Mouse (Mus musculus) embryonic facial prominence, embryonic 14.5 days (tissue): Measurements from ENCODE around the gene Dnajc2. TPM values are rescaled to one million over a fixed set of nuclear protein-coding genes. Genes with fewer than 3 reads are reported as not detected.
"Not testable (repeated sequence)": the region's sequence is repeated elsewhere in the genome, so short reads cannot be mapped to it uniquely, and the experiment has no call there.

Experiments used
- ATAC-seq: fragments of 200-750 bp; cut with Nextera tagmentation; 2 replicates; pipeline ENCODE4 v1.8.0; 2017; ENCODE audit warnings: low read depth, moderate number of reproducible peaks, moderate TSS enrichment
- DNase-seq: peaks from one replicate; pipeline ENCODE4 v3.0.0-alpha.2; 2015; ENCODE audit warnings: low spot score
- H3K27ac ChIP-seq: fragments of 300-500 bp; sonication (generic); replicated peaks from 2 replicates; pipeline ENCODE4 v1.5.1; 2014; ENCODE audit warnings: low read depth, mild to moderate bottlenecking, low read length, moderate library complexity
- H3K27me3 ChIP-seq: fragments of 300-500 bp; sonication (generic); replicated peaks from 2 replicates; pipeline ENCODE4 v1.6.1; 2014; ENCODE audit warnings: low read length; ENCODE audit not compliant: control insufficient read depth, insufficient read depth
- H3K36me3 ChIP-seq: fragments of 300-500 bp; sonication (generic); 2 replicates; pipeline ENCODE4 v1.6.1; 2014; ENCODE audit warnings: low read length, mixed read lengths; ENCODE audit not compliant: control insufficient read depth, insufficient read depth
- H3K4me1 ChIP-seq: fragments of 300-500 bp; sonication (generic); 2 replicates; pipeline ENCODE4 v1.6.1; 2014; ENCODE audit warnings: antibody characterized with exemption, low read length; ENCODE audit not compliant: control insufficient read depth, insufficient read depth
- H3K4me2 ChIP-seq: fragments of 300-500 bp; sonication (generic); 2 replicates; pipeline ENCODE4 v1.6.1; 2014; ENCODE audit warnings: low read depth, mild to moderate bottlenecking, low read length, moderate library complexity, mixed read lengths
- H3K4me3 ChIP-seq: fragments of 300-500 bp; sonication (generic); 2 replicates; pipeline ENCODE4 v1.5.1; 2014; ENCODE audit warnings: low read depth, mild to moderate bottlenecking, low read length
- H3K9ac ChIP-seq: fragments of 300-500 bp; sonication (generic); 2 replicates; pipeline ENCODE4 v1.6.1; 2014; ENCODE audit warnings: low read depth, mild to moderate bottlenecking, low read length, moderate library complexity, mixed read lengths
- H3K9me3 ChIP-seq: fragments of 300-500 bp; sonication (generic); 2 replicates; pipeline ENCODE4 v1.6.1; 2016; ENCODE audit warnings: low read length; ENCODE audit not compliant: control insufficient read depth
- WGBS: fragments of 180-500 bp; shearing (Covaris S2); extraction: QIAGEN DNeasy Blood & Tissue Kit; methylation state at CpG from one replicate; pipeline ENCODE4 v1.1.7; 2014; 5-methylcytosine and 5-hydroxymethylcytosine counted together
- polyA plus RNA-seq: library from polyadenylated mRNA; unstranded; fragments of >200 nt; fragmentation: Nextera tagmentation; extraction: Ambion mirVana; gene quantifications from 2 replicates; pipeline ENCODE4 v1.2.1, GENCODE M21; 2014

The Dnajc2 gene
- polyA plus RNA-seq, 1 experiment from 2014 or later = 56.4 TPM

DNA sequence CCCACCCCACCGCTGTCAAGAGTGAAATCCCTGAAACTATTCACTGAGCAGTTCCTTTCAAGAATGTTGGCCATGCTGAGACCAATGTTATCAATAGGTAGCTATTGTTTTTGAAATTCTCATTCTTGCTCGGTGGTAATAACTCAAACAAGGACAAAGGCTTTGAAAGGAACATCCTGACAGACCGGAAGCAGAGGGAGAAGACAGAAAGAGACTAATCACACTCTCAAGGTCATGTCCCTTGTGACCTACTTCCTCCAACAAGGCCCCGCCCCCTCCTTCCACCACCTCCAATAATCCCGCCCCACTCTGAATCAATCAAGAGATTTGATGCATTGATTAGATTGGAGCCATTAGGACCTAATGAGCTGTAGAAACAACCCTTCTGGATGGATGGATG lies 66.5 kb downstream of the Dnajc2 start:
- 87% methylated on average over 5 of the region's 5 CpGs for WGBS
- no peak for DNase-seq

DNA sequence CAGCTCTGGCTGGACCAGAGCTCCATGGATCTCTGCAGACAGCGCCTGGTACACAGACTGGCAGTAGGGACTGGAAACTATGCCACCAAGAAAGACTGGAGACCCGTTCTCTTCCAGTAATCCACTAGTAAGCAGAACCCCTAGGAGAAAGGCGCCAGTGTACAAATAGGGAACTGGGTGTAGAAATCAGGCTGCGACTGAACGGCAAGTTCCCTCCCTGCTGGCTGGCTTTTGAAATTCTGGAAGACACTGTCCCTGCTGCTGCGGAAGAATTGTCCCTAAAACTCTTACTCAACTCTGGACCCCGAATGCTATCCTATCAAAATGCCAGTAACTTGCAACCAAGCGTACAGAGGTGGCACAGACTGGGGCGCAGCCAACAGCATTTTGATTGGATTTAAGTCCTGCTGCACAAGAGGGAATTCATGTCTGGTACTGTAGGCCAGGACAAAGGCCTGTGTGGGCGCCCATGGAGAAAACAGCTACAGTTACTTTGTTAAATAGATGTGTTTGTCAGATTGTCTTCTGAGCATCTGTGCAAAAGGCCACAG lies 67.8 kb downstream of the Dnajc2 start:
- Histone ChIP-seq H3K27me3 (no peaks in the 10 kb centered on the region), H3K4me1 (no peaks in the 10 kb centered on the region), H3K36me3 (no peaks in the 10 kb centered on the region), H3K4me2 (no peak overlapping the region), H3K9me3 (no peaks in the 10 kb centered on the region), H3K9ac (no peak overlapping the region), H3K4me3 (no peak overlapping the region), H3K27ac (no peak overlapping the region)
- ATAC-seq = no peak
- no peak for DNase-seq
- 86% methylated on average over 10 of the region's 10 CpGs for WGBS

More for the DNA sequence above, 66.5 kb downstream of the Dnajc2 start:
- Histone ChIP-seq H3K4me1 (no peaks in the 10 kb centered on the region), H3K36me3 (no peaks in the 10 kb centered on the region), H3K27me3 (no peaks in the 10 kb centered on the region), H3K27ac (no peak overlapping the region), H3K4me2 (no peak overlapping the region), H3K9ac (no peak overlapping the region), H3K9me3 (no peaks in the 10 kb centered on the region), H3K4me3 (no peak overlapping the region)
- ATAC-seq = no peak

GRCm38 (mm10) chr5:21714447-21714846 lies 70.6 kb downstream of the Dnajc2 start:
- Histone ChIP-seq H3K4me3 (no peak overlapping the region), H3K4me2 (no peak overlapping the region), H3K27me3 (no peaks in the 10 kb centered on the region), H3K9me3 (no peaks in the 10 kb centered on the region), H3K36me3 (no peaks in the 10 kb centered on the region), H3K4me1 (no peaks in the 10 kb centered on the region), H3K27ac (no peak overlapping the region), H3K9ac (no peak overlapping the region)
- DNase-seq (no peak), ATAC-seq (no peak)
- 89% methylated on average over 4 of the region's 4 CpGs for WGBS

GRCm38 (mm10) chr5:21712127-21712715 lies 72.8 kb downstream of the Dnajc2 start:
- 76% methylated on average over 13 of the region's 13 CpGs for WGBS
- Histone ChIP-seq H3K4me2 (no peak overlapping the region), H3K9ac (no peak overlapping the region), H3K27ac (no peak overlapping the region), H3K4me1 (no peaks in the 10 kb centered on the region), H3K36me3 (no peaks in the 10 kb centered on the region), H3K9me3 (no peaks in the 10 kb centered on the region), H3K27me3 (no peaks in the 10 kb centered on the region), H3K4me3 (no peak overlapping the region)
- ATAC-seq (no peak), DNase-seq (no peak)

DNA sequence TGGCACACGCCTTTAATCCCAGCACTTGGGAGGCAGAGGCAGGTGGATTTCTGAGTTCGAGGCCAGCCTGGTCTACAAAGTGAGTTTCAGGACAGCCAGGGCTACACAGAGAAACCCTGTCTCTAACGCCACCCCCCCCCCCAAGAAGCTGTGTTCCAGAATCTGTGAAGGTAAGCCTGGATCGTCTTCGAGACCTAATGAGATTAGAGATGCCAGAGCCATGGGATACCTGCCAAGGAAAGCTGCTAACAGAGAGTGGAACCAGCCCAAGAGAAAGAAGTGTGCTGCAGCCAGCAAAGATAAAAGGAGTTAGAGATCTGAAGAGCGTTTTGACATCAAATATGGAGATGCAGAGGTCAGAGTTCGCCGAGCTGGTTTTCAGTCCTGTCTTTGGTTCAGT lies 77.0 kb downstream of the Dnajc2 start:
- H3K27me3 ChIP-seq, H3K9me3 ChIP-seq, DNase-seq, ATAC-seq, H3K9ac ChIP-seq, H3K4me3 ChIP-seq, H3K4me2 ChIP-seq, H3K27ac ChIP-seq, H3K4me1 ChIP-seq, H3K36me3 ChIP-seq: not testable (repeated sequence)
- 86% methylated on average over 8 of the region's 8 CpGs for WGBS

Other genes with a start within 250 kb of the Dnajc2 start
- gene Lrrc17, start 241.7 kb downstream of the Dnajc2 start, polyA plus RNA-seq = 138 and 151 TPM in 2 replicates
- gene Fbxl13, start 139.6 kb downstream of the Dnajc2 start, polyA plus RNA-seq = 0.25 and 0.46 TPM in 2 replicates
- gene Armc10, start 139.4 kb downstream of the Dnajc2 start, polyA plus RNA-seq = 37.1 and 40.6 TPM in 2 replicates
- 2.4 and 2.8 TPM in 2 replicates for gene Napepld, start 83.9 kb downstream of the Dnajc2 start, polyA plus RNA-seq
- gene Pmpcb, start 48.1 kb downstream of the Dnajc2 start, polyA plus RNA-seq = 79.4 and 82.3 TPM in 2 replicates
- 161 and 183 TPM in 2 replicates for gene Psmc2, start within 50 bp of the Dnajc2 start, polyA plus RNA-seq
- gene Slc26a5, start 80.4 kb upstream of the Dnajc2 start, polyA plus RNA-seq = not detected in 2 replicates